Mouse (Mus musculus): ENCODE results near the gene 4930474N05Rik.

4930474N05Rik gene

DNA sequence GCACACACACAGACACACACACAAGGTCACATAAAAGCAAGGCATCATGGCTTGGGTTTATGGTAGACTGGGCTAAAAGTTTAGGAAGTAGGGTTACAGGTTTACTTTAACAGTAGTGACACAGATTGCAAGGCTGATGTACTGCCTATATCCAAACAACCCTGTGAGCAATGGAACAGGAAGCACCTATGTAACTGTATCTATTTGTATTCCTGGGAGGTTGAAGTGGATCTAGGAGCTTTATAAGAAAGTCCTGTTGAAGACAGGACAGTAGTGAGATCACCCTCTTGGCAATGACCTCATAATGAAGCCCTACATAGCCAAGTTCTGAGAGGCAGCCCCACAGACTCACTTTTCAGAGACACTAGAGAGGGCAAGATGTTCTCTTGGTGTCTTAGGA, at the start of gene 4930474N05Rik:
4930474N05Rik (plus strand) TSS at position 301 of the 400 bp plus-strand sequence.
- DNase-seq (ENCODE audit: extremely low read depth, insufficient read length, low spot score) = no peak

- DNase-seq (ENCODE audit: extremely low read depth, insufficient read length, low spot score) = no peak
Measured at GRCm38 (mm10) chr14:36048746-36049391, 45.8 kb upstream of the 4930474N05Rik start.

DNA sequence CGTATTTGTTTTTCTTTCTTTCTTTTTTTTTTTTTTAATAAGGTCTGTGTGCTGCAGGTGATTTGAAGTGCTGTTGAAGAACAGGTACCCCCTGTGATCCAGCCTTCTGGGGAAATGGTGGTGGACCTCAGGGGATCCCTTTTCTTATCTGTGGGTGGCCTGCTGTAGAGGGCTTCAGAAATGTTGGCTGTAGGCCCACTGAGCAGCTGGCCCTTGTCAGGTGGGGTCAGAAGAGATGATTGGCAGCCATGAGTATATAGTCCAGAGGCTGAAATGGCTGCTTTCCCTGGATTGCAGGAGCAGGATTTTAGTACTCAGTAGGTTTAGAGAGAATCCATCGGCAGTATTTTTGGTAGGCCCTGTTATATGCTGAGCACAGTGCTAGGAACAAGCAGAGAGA, 41.4 kb upstream of the 4930474N05Rik start:
- DNase-seq (ENCODE audit: extremely low read depth, insufficient read length, low spot score) = no peak

- no peak for DNase-seq (ENCODE audit: extremely low read depth, insufficient read length, low spot score)
Measured at GRCm38 (mm10) chr14:36098528-36098927, 3.8 kb downstream of the 4930474N05Rik start.

DNA sequence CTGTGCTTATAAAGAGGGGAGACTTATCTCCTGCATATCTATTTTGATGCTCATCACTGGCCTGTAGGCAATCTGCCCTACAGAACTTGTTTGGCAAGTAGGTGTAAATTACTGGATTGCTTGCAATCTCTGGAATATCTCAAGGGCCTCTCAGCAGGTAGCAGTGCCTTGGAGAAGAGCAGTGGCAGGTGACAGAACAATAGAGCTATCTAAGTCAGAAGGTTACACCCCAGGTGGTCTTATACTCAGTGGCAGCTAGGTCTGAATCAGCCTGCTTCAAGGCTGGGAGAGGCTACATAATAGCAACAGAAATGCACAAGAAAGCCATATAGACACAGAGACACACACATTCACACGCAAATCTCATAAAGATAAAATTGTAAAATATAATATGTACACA, 4.9 kb downstream of the 4930474N05Rik start:
- DNase-seq (ENCODE audit: extremely low read depth, insufficient read length, low spot score) = no peak

DNA sequence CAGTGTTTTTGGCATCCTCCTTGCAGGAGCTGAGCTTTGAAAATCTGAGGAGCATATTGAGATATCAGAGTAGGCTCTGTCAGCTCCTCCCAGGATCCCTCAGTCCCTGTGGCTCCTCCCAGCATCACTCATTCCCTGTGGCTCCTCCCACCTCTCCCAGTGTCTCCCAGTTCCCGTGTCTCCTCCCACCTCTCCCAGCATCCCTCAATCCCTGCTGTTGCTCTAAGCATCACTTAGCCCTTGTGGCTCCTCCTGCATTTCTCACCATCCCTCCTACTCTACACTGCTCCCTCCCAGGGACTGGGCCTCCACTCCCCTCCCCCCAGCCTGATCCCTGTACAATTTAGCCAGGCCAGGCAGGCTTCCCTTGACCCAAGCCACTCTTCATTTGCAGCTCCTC, 6.0 kb downstream of the 4930474N05Rik start:
- DNase-seq (ENCODE audit: extremely low read depth, insufficient read length, low spot score) = no peak

- DNase-seq (ENCODE audit: extremely low read depth, insufficient read length, low spot score) = no peak
Measured at GRCm38 (mm10) chr14:36114481-36114880, 19.8 kb downstream of the 4930474N05Rik start.

DNA sequence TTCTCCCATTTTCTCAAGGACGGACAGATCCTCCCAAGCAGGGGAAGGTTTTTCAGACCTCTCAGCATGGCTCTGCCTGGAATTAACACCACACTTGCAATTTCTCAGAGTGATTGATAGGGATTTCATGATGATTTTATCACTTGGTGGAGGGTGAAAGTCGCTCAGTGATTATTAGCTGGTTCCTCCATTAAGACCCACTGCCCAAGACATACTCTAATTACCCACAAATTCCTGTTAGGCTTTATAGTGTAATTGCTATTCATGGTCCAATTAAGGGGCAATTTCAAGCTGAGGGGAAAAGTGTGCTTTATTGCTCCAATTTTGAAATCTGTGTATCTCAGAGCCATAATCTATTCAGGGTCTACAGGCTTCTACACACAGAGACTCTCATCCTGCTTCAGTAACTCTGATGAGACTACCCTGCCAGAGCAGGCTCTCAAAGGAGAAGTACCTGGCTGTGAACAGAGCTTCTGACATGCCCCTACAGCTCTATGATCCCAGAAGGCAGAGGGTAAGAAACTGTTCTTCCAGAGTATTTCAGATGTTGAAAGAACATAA, 29.1 kb downstream of the 4930474N05Rik start:
- DNase-seq (ENCODE audit: extremely low read depth, insufficient read length, low spot score) = no peak

GRCm38 (mm10) chr14:36135749-36136148, 41.0 kb downstream of the 4930474N05Rik start:
- no peak for DNase-seq (ENCODE audit: extremely low read depth, insufficient read length, low spot score)

- DNase-seq (ENCODE audit: extremely low read depth, insufficient read length, low spot score) = no peak
Measured at GRCm38 (mm10) chr14:36137696-36138095, 43.0 kb downstream of the 4930474N05Rik start.

- no peak for DNase-seq (ENCODE audit: extremely low read depth, insufficient read length, low spot score)
Measured at GRCm38 (mm10) chr14:36145261-36145660, 50.5 kb downstream of the 4930474N05Rik start.
